ENCODE assay signal across 19 mouse cellular contexts in genomic region chr11:103867702-103868101, GRCm38 (mm10).
DNase-seq lines count a peak whose midpoint lies in the region; ATAC-seq and TF ChIP-seq lines count a peak whose summit lies in the region.
"Had no signal": no experiment of that assay in that cellular context is flagged by ENCODE, and none has a peak within 500 bp of the region (broad histone marks: within the 10 kb centered on the region; RNA-seq: fewer than 3 reads in every experiment).

No protein-coding gene starts in this region.

- no peak for TF ChIP-seq EP300 in liver, postnatal 0 days (IDR thresholded peaks at IDR 0.05; ENCODE audit: low read depth)

- H3K4me3 ChIP-seq in liver, adult 2 months (ENCODE audit: insufficient read depth, low read depth, low read length) = no peak overlapping the region
- H3K4me3 ChIP-seq in liver, embryonic 11.5 days (ENCODE audit: low read depth, low read length) = no peak overlapping the region
- H3K4me3 ChIP-seq in liver, postnatal 0 days (ENCODE audit: low read depth, low read length) = no peak overlapping the region
- H3K4me3 ChIP-seq: embryonic facial prominence, embryonic 10.5 days; embryonic facial prominence, embryonic 12.5 days; forebrain, embryonic 13.5 days; forebrain, embryonic 15.5 days had no signal

- H3K79me2 ChIP-seq in liver, adult 2 months (ENCODE audit: control insufficient read depth, insufficient read depth, low read length) = no peaks in the 10 kb centered on the region

- no peak overlapping the region for H3K9ac ChIP-seq in liver, adult 2 months (ENCODE audit: low read depth, low read length)
- no peak overlapping the region for H3K9ac ChIP-seq in liver, embryonic 11.5 days (ENCODE audit: low read depth, low read length)
- H3K9ac ChIP-seq in liver, postnatal 0 days (replicated peaks) = no peak overlapping the region
- H3K9ac ChIP-seq: embryonic facial prominence, embryonic 12.5 days; forebrain, embryonic 13.5 days; forebrain, embryonic 15.5 days; forebrain, postnatal 0 days had no signal

- no peak overlapping the region for H3K4me2 ChIP-seq in liver, embryonic 11.5 days
- no peak overlapping the region for H3K4me2 ChIP-seq in liver, postnatal 0 days (ENCODE audit: low read depth, low read length)
- H3K4me2 ChIP-seq: embryonic facial prominence, embryonic 12.5 days; forebrain, embryonic 13.5 days; forebrain, embryonic 15.5 days had no signal

- 18% methylated on average over 5 of the region's 5 CpGs for WGBS in liver, adult 2 months
- WGBS in liver, embryonic 11.5 days = 58% methylated on average over 5 of the region's 5 CpGs
- 58% methylated on average over 5 of the region's 5 CpGs for WGBS in liver, postnatal 0 days (ENCODE audit: insufficient replicate concordance)

- no peaks in the 10 kb centered on the region; the same call in 1 of the 2 replicates for H3K36me3 ChIP-seq in liver, adult 2 months (ENCODE audit: control insufficient read depth, insufficient read depth, low read length)
- H3K36me3 ChIP-seq in liver, embryonic 11.5 days (ENCODE audit: control insufficient read depth, insufficient read depth, low read length) = peaks cover 6% of the 10 kb centered on the region; the same call in 1 of the 2 replicates
- no peaks in the 10 kb centered on the region for H3K36me3 ChIP-seq in liver, postnatal 0 days (replicated peaks; ENCODE audit: insufficient read depth, low read length)

- no peak for TF ChIP-seq CTCF in liver, adult 2 months (IDR thresholded peaks at IDR 0.05; ENCODE audit: low read depth, low read length)
- TF ChIP-seq CTCF in liver, postnatal 0 days (IDR thresholded peaks at IDR 0.05; ENCODE audit: low read depth) = no peak

- no peak for ATAC-seq in liver, embryonic 11.5 days (replicated peaks; ENCODE audit: low FRiP score)
- peak; percentile 86 for ATAC-seq in liver, postnatal 0 days
- ATAC-seq: forebrain, embryonic 13.5 days; forebrain, embryonic 15.5 days; forebrain, postnatal 0 days had no signal

- no peak overlapping the region; the same call in 1 of the 2 replicates for H3K27ac ChIP-seq in liver, adult 2 months (replicated peaks; ENCODE audit: insufficient read depth, low read depth, low read length)
- no peak overlapping the region for H3K27ac ChIP-seq in liver, embryonic 11.5 days (ENCODE audit: low read depth, low read length)
- peak overlapping the region; percentile 75 for H3K27ac ChIP-seq in liver, postnatal 0 days (ENCODE audit: low read depth)
- H3K27ac ChIP-seq: embryonic facial prominence, embryonic 10.5 days; embryonic facial prominence, embryonic 12.5 days; forebrain, embryonic 13.5 days; forebrain, embryonic 15.5 days had no signal

- peak; percentile 34 for DNase-seq in embryo, embryonic 10 days (ENCODE audit: low spot score)
- no peak for DNase-seq in embryo, embryonic 11 days
- peak; percentile 92 for DNase-seq in liver, adult 2 months (ENCODE audit: extremely low read depth, low read depth, low spot score)
- DNase-seq in liver, embryonic 11.5 days (ENCODE audit: low spot score) = no peak
- DNase-seq in liver, postnatal 0 days = no peak
- DNase-seq in liver = no peak
- DNase-seq in kidney, adult 18-20 months = no peak
- DNase-seq: adrenal gland, postnatal 10 days; adrenal gland, postnatal 25 days; cerebellum, adult 11-12 months; cerebellum, adult 2 months; cerebellum, adult 9-10 months; cerebellum, postnatal 10 days; cerebellum, postnatal 25 days; forebrain, postnatal 0 days had no signal

- H3K9me3 ChIP-seq in liver, embryonic 11.5 days (ENCODE audit: control insufficient read depth, low read length) = no peaks in the 10 kb centered on the region
- H3K9me3 ChIP-seq in liver, postnatal 0 days (ENCODE audit: low read length) = no peaks in the 10 kb centered on the region
- H3K9me3 ChIP-seq: embryonic facial prominence, embryonic 10.5 days; embryonic facial prominence, embryonic 12.5 days; forebrain, embryonic 13.5 days; forebrain, embryonic 15.5 days had no signal

- peaks cover 8% of the 10 kb centered on the region for H3K4me1 ChIP-seq in liver, adult 2 months (ENCODE audit: control insufficient read depth, insufficient read depth, low read length)
- no peaks in the 10 kb centered on the region for H3K4me1 ChIP-seq in liver, embryonic 11.5 days (replicated peaks; ENCODE audit: control insufficient read depth, insufficient read depth, low read length)
- peaks cover 3% of the 10 kb centered on the region; the same call in 1 of the 2 replicates for H3K4me1 ChIP-seq in liver, postnatal 0 days (ENCODE audit: insufficient read depth)
- H3K4me1 ChIP-seq: embryonic facial prominence, embryonic 12.5 days; forebrain, embryonic 13.5 days; forebrain, embryonic 15.5 days had no signal

- H3K27me3 ChIP-seq in liver, adult 2 months (ENCODE audit: control insufficient read depth, insufficient read depth, low read length) = no peaks in the 10 kb centered on the region
- H3K27me3 ChIP-seq in liver, embryonic 11.5 days (replicated peaks; ENCODE audit: control insufficient read depth, insufficient read depth, low read length) = no peaks in the 10 kb centered on the region
- no peaks in the 10 kb centered on the region for H3K27me3 ChIP-seq in liver, postnatal 0 days (ENCODE audit: insufficient read depth, low read length)
- H3K27me3 ChIP-seq: embryonic facial prominence, embryonic 12.5 days; forebrain, embryonic 13.5 days; forebrain, embryonic 15.5 days had no signal

- TF ChIP-seq POLR2A in liver, adult 2 months (IDR thresholded peaks at IDR 0.05; ENCODE audit: extremely low read depth, insufficient read depth, low read length) = no peak

Comparison
In these comparisons a context has a peak if more than half of its experiments do, and no peak if none do; other contexts are left out.
1. DNase-seq: peak in embryo, embryonic 10 days (single experiment) and liver, adult 2 months (single experiment); none in embryo, embryonic 11 days (single experiment), liver, embryonic 11.5 days (single experiment), liver, postnatal 0 days (single experiment), liver (single experiment) and kidney, adult 18-20 months (single experiment).